Mouse (Mus musculus) right cerebral cortex, postnatal 4 days (tissue): Measurements from ENCODE around the gene Mpp6.

ENCODE experiments used
- DNase-seq: peaks from one replicate; pipeline ENCODE4 v3.0.0-alpha.2; 2022

Mpp6 gene

GRCm38 (mm10) chr6:50232984-50233383, 122.9 kb downstream of the Mpp6 start:
- no peak for DNase-seq

- DNase-seq: no peak
Measured at GRCm38 (mm10) chr6:50237963-50238362, 127.9 kb downstream of the Mpp6 start.

- no peak for DNase-seq
Measured at GRCm38 (mm10) chr6:50239902-50240301, 129.9 kb downstream of the Mpp6 start.

GRCm38 (mm10) chr6:50240437-50240836, 130.4 kb downstream of the Mpp6 start:
- DNase-seq: no peak

GRCm38 (mm10) chr6:50244126-50244525, 134.1 kb downstream of the Mpp6 start:
- DNase-seq: no peak

- DNase-seq: no peak
Measured at GRCm38 (mm10) chr6:50244967-50245366, 134.9 kb downstream of the Mpp6 start.

GRCm38 (mm10) chr6:50247356-50247755, 137.3 kb downstream of the Mpp6 start:
- DNase-seq: no peak

DNA sequence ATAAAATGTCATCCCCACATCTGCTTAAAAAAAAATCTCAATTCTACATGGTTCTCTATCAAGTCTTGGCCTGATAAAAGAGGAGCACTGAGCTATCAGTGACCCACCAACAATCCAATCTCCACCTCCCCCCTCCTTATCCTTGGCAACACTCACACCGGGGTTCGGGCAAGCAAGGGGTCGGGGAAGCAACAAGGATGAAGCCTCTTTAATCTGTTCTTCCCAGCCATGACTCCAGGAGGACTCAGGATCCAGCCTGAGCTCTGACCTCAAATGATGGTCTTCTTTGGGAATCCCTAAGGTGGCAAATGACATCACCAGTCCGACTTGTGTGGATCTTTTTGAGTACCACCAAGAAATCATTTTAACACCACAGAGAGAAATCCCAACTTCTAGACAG, 137.8 kb downstream of the Mpp6 start:
- no peak for DNase-seq
